Mouse (Mus musculus): ENCODE results near the gene Med7. TPM values are rescaled to one million over a fixed set of nuclear protein-coding genes. Genes with fewer than 3 reads are reported as not detected.

Gene Med7
- polyA plus RNA-seq, 1 experiment from 2014 or later = 44.7 TPM

DNA sequence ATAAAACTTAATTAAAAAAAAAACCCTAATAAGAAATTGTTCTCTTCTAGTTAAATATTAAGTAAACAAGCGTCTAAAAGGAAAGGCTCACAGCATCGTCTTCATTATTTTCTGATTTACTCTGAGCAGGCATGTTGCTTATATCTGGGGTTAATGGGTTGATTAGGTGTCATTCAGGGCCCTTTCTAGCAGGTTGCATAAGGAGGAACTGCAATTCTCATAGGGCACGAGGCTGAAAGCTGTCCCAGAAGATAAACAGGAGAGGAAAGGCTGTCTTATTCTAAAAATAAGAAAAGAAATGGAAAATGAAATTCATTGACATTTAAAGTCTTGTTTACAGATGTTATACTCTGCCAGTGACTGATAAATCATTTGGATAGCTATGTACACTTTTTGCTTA lies 23.2 kb downstream of the Med7 start:
- no peak overlapping the region for H3K4me3 ChIP-seq
- no peak for ATAC-seq (replicated peaks; ENCODE audit: insufficient number of reproducible peaks, insufficient read depth, low FRiP score, low read depth)
- no peaks in the 10 kb centered on the region for H3K36me3 ChIP-seq
- no peak overlapping the region for H3K4me2 ChIP-seq
- WGBS = 70% methylated on average over 3 of the region's 3 CpGs
- H3K9me3 ChIP-seq (replicated peaks) = no peaks in the 10 kb centered on the region
- H3K9ac ChIP-seq = no peak overlapping the region
- no peaks in the 10 kb centered on the region for H3K27me3 ChIP-seq
- no peak overlapping the region for H3K27ac ChIP-seq
- H3K4me1 ChIP-seq (replicated peaks) = no peaks in the 10 kb centered on the region

DNA sequence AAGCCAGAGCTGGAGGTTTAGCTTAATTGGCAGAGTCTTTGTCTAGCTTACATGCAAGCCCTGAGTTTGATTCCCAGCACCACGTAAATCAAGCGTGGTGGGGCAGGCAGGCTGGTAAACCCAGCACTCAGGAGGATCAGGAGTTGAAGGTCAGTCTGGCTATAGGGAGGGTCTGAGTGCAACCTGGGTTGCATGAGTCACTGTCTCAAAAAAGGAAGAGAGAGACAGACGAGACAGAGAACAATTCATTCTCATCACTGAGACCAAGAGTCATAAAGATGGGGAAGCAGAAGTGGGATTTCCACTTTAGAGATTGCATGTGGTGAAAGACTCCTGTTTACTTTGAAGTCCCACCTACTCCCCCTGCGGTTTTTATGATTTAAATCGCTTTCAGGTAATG lies 24.6 kb downstream of the Med7 start:
- Histone ChIP-seq H3K4me2 (no peak overlapping the region), H3K4me3 (no peak overlapping the region), H3K27me3 (no peaks in the 10 kb centered on the region), H3K4me1 (replicated peaks) (no peaks in the 10 kb centered on the region), H3K27ac (no peak overlapping the region), H3K9ac (no peak overlapping the region), H3K36me3 (no peaks in the 10 kb centered on the region), H3K9me3 (replicated peaks) (no peaks in the 10 kb centered on the region)
- 73% methylated on average over 5 of the region's 5 CpGs for WGBS
- ATAC-seq (replicated peaks; ENCODE audit: insufficient number of reproducible peaks, insufficient read depth, low FRiP score, low read depth) = no peak

DNA sequence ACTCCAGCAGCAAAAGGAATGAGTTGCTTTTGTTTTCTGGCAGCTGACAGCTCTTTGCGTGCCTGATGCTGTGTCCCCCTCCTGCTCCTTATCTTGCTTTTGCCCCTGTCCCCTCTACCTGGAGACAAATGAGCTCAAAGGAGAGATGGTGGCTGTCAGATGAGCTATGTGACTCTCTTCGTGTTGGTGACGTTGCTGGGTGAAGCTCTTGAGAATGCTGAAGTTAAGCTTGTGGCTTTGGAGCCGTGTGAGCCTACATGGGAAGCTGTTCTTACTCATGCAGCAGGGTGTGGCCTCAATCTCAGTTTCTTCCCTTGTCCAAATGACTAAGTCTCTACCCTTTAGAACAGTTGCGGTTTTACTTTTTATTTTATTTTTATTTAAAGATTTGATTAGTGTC lies 25.2 kb downstream of the Med7 start:
- H3K27ac ChIP-seq = no peak overlapping the region
- 41% methylated on average over 5 of the region's 5 CpGs for WGBS
- no peaks in the 10 kb centered on the region for H3K4me1 ChIP-seq (replicated peaks)
- no peaks in the 10 kb centered on the region for H3K27me3 ChIP-seq
- H3K4me2 ChIP-seq = peak overlapping the region; percentile 30; the same call in 1 of the 2 replicates
- no peak overlapping the region for H3K9ac ChIP-seq
- ATAC-seq (replicated peaks; ENCODE audit: insufficient number of reproducible peaks, insufficient read depth, low FRiP score, low read depth) = no peak
- no peak overlapping the region for H3K4me3 ChIP-seq
- H3K9me3 ChIP-seq (replicated peaks) = no peaks in the 10 kb centered on the region
- H3K36me3 ChIP-seq = no peaks in the 10 kb centered on the region

DNA sequence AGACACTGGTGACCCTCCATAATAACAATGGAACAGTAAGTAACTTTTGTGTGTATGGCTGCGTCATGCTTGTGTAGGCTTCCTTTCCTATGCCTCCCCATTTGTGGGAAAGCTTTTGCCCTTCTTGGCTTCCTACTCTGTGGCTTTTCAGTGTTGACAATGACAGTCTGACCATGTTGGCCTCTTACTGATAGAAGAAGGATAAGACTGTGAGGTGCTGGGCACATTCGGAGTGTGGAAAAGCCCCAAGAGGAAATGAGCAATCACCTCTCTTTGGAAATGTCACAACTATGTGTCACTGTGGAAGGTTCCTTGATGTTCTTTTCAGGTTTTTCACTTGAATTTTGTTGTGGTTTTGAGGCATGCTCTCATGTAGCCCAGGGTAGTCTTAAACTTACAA lies 30.2 kb downstream of the Med7 start:
- no peak overlapping the region for H3K4me3 ChIP-seq
- ATAC-seq (replicated peaks; ENCODE audit: insufficient number of reproducible peaks, insufficient read depth, low FRiP score, low read depth) = no peak
- H3K27ac ChIP-seq = no peak overlapping the region
- H3K9me3 ChIP-seq (replicated peaks) = no peaks in the 10 kb centered on the region
- H3K36me3 ChIP-seq = no peaks in the 10 kb centered on the region
- H3K27me3 ChIP-seq = no peaks in the 10 kb centered on the region
- 63% methylated on average over 2 of the region's 2 CpGs for WGBS
- H3K4me1 ChIP-seq (replicated peaks) = no peaks in the 10 kb centered on the region
- no peak overlapping the region for H3K4me2 ChIP-seq
- H3K9ac ChIP-seq = no peak overlapping the region

DNA sequence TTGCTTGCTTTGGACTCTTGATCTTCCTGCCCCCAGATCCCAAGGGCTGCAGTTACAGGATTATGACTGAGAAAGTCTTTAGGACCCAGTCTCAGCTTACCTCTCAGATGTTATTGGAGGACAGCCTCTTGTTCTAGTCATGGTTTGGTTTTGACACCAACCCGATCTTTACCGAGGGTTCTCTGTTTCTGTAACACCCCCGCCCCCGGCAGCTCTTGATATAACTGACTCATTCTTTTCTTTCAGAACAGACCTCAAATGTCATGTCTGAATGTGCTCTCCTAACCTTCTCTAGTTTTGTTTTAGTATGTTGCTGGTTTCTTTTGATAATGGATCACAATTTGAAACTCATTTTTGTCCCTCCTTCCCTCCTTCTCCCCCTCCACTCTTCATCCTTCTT lies 37.5 kb downstream of the Med7 start:
- no peaks in the 10 kb centered on the region for H3K9me3 ChIP-seq (replicated peaks)
- no peak overlapping the region for H3K4me3 ChIP-seq
- no peak overlapping the region for H3K27ac ChIP-seq
- H3K27me3 ChIP-seq = no peaks in the 10 kb centered on the region
- no peak for ATAC-seq (replicated peaks; ENCODE audit: insufficient number of reproducible peaks, insufficient read depth, low FRiP score, low read depth)
- H3K4me1 ChIP-seq (replicated peaks) = no peaks in the 10 kb centered on the region
- 84% methylated on average over 4 of the region's 4 CpGs for WGBS
- H3K4me2 ChIP-seq = no peak overlapping the region
- H3K36me3 ChIP-seq = no peaks in the 10 kb centered on the region
- no peak overlapping the region for H3K9ac ChIP-seq

DNA sequence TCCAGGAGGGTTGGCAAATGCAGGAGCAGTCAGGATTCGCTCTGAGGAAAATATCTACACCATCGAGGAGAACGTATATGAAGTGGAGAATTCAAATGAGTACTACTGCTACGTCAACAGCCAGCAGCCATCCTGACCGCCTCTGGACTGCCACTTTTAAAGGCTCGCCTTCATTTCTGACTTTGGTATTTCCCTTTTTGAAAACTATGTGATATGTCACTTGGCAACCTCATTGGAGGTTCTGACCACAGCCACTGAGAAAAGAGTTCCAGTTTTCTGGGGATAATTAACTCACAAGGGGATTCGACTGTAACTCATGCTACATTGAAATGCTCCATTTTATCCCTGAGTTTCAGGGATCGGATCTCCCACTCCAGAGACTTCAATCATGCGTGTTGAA lies 42.6 kb downstream of the Med7 start:
- Histone ChIP-seq H3K36me3 (no peaks in the 10 kb centered on the region), H3K27ac (no peak overlapping the region), H3K4me2 (no peak overlapping the region), H3K9ac (no peak overlapping the region), H3K4me1 (replicated peaks) (no peaks in the 10 kb centered on the region), H3K4me3 (no peak overlapping the region), H3K27me3 (no peaks in the 10 kb centered on the region), H3K9me3 (replicated peaks) (no peaks in the 10 kb centered on the region)
- 78% methylated on average over 9 of the region's 9 CpGs for WGBS
- no peak for ATAC-seq (replicated peaks; ENCODE audit: insufficient number of reproducible peaks, insufficient read depth, low FRiP score, low read depth)

DNA sequence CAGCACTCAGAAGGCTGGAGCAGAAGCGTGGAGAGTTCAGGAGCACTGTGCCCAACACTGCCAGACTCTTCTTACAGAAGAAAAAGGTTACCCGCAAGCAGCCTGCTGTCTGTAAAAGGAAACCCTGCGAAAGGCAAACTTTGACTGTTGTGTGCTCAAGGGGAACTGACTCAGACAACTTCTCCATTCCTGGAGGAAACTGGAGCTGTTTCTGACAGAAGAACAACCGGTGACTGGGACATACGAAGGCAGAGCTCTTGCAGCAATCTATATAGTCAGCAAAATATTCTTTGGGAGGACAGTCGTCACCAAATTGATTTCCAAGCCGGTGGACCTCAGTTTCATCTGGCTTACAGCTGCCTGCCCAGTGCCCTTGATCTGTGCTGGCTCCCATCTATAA lies 43.8 kb downstream of the Med7 start:
- H3K27ac ChIP-seq = no peak overlapping the region
- no peak for ATAC-seq (replicated peaks; ENCODE audit: insufficient number of reproducible peaks, insufficient read depth, low FRiP score, low read depth)
- no peaks in the 10 kb centered on the region for H3K27me3 ChIP-seq
- H3K9me3 ChIP-seq (replicated peaks) = no peaks in the 10 kb centered on the region
- no peaks in the 10 kb centered on the region for H3K36me3 ChIP-seq
- no peaks in the 10 kb centered on the region for H3K4me1 ChIP-seq (replicated peaks)
- no peak overlapping the region for H3K4me2 ChIP-seq
- 74% methylated on average over 7 of the region's 7 CpGs for WGBS
- no peak overlapping the region for H3K4me3 ChIP-seq
- H3K9ac ChIP-seq = no peak overlapping the region

DNA sequence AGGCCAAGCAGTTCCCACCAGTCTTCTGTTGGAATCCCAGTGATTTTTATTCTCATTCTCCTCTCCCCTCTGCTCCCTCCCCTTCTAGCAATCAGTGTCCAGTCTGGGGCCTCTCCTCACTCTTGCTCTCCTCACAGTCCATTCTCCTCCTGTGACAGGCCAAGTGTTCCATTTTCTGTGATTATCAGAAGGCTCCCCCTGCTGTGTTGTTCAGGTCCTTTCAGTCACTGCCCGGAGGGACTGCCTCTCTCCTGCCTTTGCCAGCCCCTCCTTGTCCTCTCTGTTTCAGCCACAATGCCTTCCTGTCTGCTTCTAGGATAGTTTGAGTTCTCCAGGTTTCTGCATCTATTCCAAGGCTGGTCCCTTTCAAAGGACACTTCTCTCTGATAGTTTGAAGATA lies 51.5 kb downstream of the Med7 start:
- H3K36me3 ChIP-seq = no peaks in the 10 kb centered on the region
- no peak overlapping the region for H3K27ac ChIP-seq
- no peak overlapping the region for H3K4me2 ChIP-seq
- no peaks in the 10 kb centered on the region for H3K27me3 ChIP-seq
- H3K9me3 ChIP-seq (replicated peaks) = no peaks in the 10 kb centered on the region
- no peak overlapping the region for H3K9ac ChIP-seq
- whole genome bisulfite sequencing = 32% methylated on average over 1 of the region's 1 CpGs
- H3K4me1 ChIP-seq (replicated peaks) = no peaks in the 10 kb centered on the region
- no peak for ATAC-seq (replicated peaks; ENCODE audit: insufficient number of reproducible peaks, insufficient read depth, low FRiP score, low read depth)
- no peak overlapping the region for H3K4me3 ChIP-seq

DNA sequence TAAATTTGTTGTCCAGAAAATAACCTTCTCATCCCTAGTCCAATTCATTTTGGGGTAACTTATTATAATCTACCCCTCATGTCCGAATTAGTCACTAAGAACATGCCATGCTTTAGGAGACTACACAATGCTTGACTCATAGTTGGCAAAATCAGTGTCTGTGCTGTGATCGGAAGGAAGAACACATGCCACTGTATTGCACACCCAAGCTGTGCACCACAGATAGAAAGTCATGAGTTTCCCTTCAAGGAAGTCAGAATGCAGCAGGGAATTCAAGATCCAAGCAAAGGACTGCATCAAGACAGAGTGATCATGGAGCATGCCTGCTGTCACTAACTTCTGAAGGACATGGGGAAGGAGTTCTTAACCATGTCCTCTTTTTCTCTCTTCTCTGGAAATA lies 51.9 kb downstream of the Med7 start:
- no peaks in the 10 kb centered on the region for H3K4me1 ChIP-seq (replicated peaks)
- H3K36me3 ChIP-seq = no peaks in the 10 kb centered on the region
- WGBS = 72% methylated on average over 2 of the region's 2 CpGs
- H3K9me3 ChIP-seq (replicated peaks) = no peaks in the 10 kb centered on the region
- no peak overlapping the region for H3K9ac ChIP-seq
- no peak for ATAC-seq (replicated peaks; ENCODE audit: insufficient number of reproducible peaks, insufficient read depth, low FRiP score, low read depth)
- no peak overlapping the region for H3K27ac ChIP-seq
- no peaks in the 10 kb centered on the region for H3K27me3 ChIP-seq
- no peak overlapping the region for H3K4me2 ChIP-seq
- no peak overlapping the region for H3K4me3 ChIP-seq

Other genes starting within 250 kb of the Med7 start
- 0.06 TPM in 1 of 2 replicates, not detected in the other for gene Fndc9, start 201.4 kb upstream of the Med7 start, polyA plus RNA-seq (2015; fragmentation: Nextera tagmentation; extraction: Ambion mirVana)
- 7.2 and 12.1 TPM in 2 replicates for gene Cyfip2, start 124.1 kb upstream of the Med7 start, polyA plus RNA-seq (2015; fragmentation: Nextera tagmentation; extraction: Ambion mirVana)
- gene Itk, start 47.4 kb upstream of the Med7 start, polyA plus RNA-seq (2015; fragmentation: Nextera tagmentation; extraction: Ambion mirVana) = 0.20 and 2.3 TPM in 2 replicates
- gene Fam71b, start 40.4 kb upstream of the Med7 start, polyA plus RNA-seq (2015; fragmentation: Nextera tagmentation; extraction: Ambion mirVana) = not detected in 2 replicates
- gene Havcr2, start 18.0 kb downstream of the Med7 start, polyA plus RNA-seq (2015; fragmentation: Nextera tagmentation; extraction: Ambion mirVana) = 0.06 and 0.43 TPM in 2 replicates
- not detected in 2 replicates for gene Gm12169, start 87.3 kb downstream of the Med7 start, polyA plus RNA-seq (2015; fragmentation: Nextera tagmentation; extraction: Ambion mirVana)
- gene BC053393, start 134.6 kb downstream of the Med7 start, polyA plus RNA-seq (2015; fragmentation: Nextera tagmentation; extraction: Ambion mirVana) = 0.06 and 0.33 TPM in 2 replicates
- gene Dppa1, start 192.3 kb downstream of the Med7 start, polyA plus RNA-seq (2015; fragmentation: Nextera tagmentation; extraction: Ambion mirVana) = not detected in 2 replicates

All from heart, embryonic 15.5 days (tissue).